Mouse (Mus musculus): ENCODE data around the gene Gpr176.

The Gpr176 gene

DNA sequence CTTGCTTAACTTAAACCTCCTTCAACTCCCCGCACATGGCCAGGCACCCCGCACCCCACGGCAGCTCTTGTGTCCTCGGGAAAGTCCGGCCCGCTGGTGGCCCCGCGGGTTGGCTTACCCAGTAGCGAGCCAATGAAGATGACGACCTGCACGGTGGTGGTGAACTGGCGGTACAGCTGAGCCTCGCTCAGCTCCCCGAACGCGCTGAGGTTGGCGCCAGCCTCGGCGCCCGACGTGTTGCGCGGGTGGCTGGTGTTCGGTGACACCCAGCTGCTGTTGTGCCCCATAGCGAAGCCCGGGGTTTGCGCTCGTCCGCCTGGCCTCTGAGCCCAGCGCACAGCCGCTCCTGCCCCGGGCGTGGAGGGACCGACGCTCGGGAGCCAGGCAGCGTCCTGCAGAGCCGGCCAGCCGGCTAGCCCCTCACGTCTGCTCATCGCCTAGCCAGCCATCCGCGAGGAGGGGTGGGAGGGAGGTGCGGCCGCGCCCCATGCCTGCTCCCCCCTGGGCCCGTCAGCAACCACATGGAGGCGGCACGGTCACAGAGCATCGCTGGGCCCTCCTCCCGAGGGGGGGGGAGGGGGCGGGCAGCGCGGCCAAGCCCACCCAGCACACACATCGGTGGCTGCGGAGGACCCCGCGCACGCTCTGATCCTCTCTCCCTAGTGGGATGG lies at the start of gene Gpr176:
TSS of gene Gpr176 (minus strand) at position 519 of the 671 bp plus-strand sequence.
- DNase-seq (ENCODE audit: low spot score) = peak; percentile 29

DNA sequence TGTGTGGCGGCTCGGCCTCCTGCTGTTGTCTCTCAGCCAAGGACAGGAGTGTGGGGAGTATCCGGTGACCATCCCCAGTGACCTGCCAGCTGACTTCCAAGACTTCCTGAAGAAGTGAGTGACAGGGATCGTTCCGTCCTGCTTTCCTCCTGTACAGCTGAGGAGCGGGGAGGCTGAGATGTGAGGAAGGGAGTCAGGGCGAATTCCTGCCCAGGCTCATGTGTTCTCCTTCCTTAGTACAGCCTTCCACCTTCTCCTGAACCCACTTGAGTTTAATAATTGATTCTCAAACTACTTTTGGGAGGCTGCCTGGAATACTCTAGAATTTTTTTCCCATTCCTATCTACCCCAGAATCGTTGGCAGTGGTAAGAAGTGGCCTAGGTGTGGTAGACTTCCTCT lies 49.2 kb upstream of the Gpr176 start:
- no peak for DNase-seq (ENCODE audit: low spot score)

DNA sequence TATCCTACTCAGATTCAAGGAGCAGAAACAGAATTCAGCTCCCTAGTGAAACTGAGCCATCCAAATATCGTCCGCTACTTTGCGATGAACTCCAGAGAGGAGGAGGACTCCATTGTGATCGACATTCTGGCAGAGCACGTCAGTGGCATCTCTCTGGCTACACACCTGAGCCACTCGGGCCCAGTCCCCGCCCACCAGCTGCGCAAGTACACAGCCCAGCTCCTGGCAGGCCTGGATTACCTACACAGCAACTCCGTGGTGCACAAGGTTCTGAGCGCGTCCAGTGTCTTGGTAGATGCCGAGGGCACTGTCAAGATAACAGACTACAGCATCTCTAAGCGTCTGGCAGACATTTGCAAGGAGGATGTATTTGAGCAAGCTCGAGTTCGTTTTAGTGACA lies 48.7 kb upstream of the Gpr176 start:
- no peak for DNase-seq (ENCODE audit: low spot score)

DNA sequence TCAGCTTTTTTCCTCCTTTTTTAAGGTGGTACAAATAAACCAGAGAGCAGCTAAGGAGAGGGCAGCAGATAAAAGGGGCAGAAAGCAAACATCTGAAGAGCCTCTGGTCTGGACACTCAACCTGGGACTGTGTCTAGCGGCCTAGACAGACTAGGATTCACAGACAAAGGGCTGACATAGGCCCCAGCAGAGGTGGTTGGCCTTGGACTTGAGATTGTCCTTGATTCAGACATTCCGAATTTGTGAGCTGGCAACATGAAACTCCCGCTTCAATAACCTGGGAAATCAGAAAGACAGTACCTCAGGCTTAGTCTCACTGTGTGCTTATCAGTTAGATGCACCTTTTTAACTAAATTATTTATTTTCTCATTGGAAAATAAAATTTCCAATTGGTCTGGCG lies 44.9 kb upstream of the Gpr176 start:
- no peak for DNase-seq (ENCODE audit: low spot score)

DNA sequence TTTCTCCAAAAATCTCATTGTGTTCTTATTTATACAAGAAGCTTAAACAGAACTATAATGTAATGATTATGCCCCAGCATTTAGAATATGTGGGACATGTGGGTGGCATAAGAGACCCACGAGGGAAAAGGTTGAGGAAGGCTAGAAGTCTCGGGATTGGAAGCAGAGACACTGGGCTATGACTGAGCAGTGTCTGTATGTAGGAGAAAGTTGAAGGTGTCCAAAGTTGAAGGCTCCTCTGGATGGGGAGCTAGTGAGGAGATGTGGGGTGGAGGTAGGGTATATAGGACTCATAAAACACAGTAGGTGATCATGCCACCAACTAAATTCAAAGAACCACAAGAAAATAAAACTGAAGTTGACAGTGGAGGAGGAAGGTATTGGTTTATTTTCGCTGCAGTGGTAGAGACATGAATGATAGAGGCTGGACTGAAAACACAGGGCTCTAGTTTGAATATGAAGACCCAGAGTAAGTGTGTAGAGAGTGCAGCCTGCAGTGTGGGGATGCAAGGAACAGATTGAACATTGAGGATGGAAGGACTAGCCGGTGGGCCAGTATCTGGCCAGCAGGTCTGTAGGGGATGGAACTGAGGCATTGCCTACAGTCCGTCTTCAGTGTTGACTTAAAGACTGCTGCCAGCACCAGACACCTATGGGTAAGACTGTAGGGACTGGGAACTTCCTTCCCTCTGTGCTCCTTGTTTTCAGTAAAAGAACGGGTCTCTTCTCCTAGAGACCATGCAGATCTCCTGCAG lies 42.6 kb upstream of the Gpr176 start:
- no peak for DNase-seq (ENCODE audit: low spot score)

DNA sequence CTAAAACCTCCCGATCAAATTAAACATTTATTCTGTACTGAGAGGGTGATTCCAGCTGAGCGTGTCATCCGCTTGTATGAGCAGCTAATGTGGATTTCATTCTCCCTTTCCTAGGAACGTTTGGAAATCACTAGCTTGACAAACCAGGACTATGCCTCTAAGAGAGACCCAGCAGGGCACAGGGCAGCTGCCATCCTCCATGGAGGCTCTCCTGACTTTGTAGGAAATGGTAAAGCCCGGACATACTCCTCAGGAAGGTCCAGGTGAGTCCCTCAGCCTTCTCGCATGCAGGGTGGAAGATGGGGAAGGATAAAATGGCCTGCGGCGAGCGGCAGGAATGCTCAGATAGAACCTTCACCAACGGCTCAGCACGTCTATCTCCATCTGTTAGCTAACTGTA lies 39.6 kb upstream of the Gpr176 start:
- no peak for DNase-seq (ENCODE audit: low spot score)

DNA sequence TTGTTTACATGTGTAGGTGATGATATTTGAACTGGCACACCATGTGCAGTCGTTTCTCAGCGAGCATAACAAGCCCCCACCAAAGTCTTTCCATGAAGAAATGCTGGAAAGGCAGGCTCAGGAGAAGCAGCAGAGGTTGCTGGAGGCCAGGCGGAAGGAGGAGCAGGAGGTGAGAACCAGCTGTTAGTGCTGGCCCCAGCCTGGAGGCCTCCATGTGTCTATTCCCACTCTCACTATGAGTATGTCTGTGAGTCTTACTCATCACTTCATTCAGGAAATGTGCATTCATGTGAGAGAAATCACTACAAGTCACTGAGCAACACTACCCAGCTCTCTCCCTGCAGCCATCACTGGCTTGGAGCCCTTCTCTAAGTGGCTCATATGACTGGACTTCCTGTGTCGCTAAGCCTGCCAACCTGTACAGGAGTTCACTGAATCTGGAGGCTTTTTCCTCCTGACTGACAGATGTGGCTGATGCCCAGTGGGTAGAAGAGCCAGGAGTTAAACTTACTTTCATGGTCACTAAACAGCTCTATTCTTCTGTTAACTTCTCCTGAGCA lies 35.2 kb upstream of the Gpr176 start:
- DNase-seq (ENCODE audit: low spot score) = no peak

DNA sequence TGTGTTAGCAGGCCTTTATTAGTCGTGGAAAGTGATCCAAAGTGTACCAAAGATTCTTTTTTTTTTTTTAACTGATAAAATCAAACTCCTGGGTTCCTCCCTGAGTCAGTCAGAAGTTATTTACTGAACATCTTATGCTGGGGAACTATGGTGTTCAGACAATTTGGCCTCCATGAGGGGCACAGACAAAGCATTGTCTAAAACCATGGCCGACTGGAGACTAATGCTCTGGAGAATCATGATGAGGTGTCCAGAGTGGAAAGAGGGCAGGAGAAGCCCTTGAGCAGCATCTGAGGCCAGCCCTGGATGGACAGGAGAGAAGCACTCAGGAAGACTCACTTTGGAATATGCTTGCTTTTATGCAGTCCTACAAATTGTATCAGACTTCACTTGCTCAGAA lies 33.6 kb upstream of the Gpr176 start:
- DNase-seq (ENCODE audit: low spot score) = no peak

DNA sequence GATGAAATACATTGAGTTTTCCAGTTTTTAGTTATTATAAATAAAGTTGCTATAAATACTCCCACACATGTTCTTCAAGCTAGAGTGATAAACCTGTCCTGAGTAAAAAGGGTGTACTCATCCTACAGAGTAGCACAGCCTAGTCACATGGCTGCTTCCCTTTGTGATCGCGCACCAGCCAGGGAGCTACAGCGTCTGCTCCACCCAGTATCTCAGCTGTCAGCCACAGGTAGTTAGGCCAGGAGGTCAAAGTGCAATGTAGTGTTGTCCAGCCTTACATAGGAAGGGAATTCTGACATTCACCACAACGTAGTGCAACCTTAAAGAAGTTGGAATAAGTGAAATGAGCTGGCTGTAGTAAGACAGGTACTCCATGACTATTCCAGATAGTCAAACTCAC lies 32.3 kb upstream of the Gpr176 start:
- no peak for DNase-seq (ENCODE audit: low spot score)

DNA sequence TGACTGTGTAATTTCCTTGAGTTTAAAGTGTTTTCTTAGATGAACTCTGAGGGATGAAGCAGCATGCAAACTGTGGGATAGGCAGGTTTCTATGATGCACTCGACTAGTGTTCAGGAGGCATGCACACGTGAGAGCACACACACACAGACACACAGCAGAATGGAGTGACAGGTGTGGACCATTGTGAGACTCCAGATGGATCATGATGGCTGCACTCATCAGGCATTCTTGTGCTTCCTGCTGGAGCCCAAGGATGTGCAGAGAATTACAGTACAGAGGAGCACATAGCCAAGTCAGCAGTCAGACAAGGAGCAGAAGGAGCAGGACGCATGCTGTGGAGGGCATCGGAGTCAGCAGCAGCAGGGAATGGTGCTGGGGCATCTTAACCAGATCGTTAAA lies 31.1 kb upstream of the Gpr176 start:
- DNase-seq (ENCODE audit: low spot score) = no peak

DNA sequence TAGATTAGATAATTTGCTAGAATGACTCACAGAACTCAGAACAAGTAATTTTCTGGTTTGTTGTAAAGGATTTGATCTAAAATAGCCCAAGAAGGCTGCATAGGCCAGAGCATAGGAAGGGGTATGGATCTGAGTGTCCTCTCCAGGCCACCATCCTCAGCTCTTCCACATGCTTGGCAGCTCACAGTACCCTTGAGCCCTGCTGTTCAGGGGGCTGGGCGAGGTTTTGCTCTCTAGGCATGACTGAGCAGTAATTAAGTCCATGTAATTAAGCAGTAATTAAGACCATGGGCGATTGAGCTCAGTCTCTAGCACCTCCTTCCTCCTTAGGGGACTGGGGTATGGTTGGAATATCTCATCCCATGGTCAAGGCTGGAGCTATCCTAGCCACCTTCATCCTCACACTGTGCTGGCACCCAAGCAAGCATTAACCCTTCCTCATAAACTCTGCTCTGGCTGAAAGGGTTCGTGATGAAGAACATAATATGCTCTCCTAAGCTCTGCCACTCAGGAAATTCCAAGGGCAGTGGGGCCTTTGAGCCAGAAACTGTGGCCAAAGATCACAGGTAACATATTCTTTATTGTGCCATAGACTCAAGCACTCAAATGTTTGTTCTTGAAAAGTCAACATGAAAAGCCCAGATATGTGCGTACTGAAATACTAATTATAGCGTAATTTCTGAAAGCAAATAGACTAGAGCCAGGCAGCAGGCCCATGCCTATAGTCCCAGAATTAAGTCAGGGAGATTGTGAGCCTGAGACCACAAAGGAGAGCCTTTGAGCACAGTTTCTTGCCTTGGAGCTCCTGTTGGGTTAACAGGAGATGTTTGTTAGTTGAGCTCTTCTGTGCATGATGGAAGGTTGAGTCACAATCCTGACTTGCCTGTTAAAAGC lies 28.9 kb upstream of the Gpr176 start:
- no peak for DNase-seq (ENCODE audit: low spot score)

DNA sequence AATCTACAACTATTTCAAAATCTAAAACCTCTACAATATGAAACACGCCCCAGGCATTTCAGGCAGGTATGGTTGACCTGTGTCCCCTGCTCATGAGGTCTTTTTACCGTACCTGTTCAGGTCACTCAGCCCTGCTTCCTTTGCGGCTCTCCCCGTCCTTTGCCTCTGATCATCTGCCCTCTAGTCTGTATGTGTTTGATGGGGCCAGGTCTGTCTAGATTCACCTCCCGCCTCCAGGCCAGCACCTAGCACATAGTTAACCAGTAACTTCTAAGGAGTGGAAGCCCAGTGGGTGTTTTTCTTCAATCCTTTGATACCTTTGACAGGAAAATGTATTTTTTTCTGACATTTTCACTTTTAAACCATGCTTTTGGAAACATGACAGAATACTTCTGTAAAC lies 26.5 kb upstream of the Gpr176 start:
- DNase-seq (ENCODE audit: low spot score) = no peak

DNA sequence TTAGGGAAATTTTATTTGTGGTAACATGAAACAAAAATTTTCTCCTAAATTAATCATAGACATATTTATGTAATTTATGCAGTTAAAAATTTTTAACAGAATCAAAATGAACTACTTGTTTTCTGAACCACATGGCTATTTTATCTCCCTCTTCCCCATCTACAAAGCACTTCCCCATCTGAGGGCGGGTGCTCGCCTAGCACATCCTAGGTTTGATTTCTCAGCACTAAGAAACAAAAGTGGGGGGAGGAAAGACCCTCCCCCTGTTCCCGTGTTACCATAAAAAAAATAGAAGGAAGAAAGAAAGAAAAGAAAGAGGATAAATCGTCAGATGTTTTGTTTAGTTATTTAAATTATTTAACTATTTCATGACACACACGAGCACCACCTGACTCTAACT lies 18.0 kb upstream of the Gpr176 start:
- DNase-seq (ENCODE audit: low spot score) = no peak

DNA sequence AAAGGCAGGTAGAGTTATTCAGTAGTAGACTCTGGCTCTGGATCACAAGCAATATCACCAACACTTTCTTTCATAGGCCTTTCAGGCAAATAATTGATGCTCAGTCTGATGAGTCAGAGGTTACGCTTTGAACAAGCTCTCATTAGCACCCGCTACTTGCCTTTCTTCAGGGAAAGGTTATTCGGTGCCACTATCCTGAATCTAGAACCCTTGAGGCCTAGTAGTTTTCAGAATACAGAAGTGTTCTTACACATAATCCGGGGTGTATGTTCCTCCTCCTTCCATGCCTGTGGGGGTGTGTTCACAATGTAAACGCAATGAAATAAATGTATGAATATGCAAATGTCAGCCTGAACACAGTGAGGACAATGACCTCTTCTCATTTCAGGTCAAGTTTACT lies 16.9 kb upstream of the Gpr176 start:
- no peak for DNase-seq (ENCODE audit: low spot score)

DNA sequence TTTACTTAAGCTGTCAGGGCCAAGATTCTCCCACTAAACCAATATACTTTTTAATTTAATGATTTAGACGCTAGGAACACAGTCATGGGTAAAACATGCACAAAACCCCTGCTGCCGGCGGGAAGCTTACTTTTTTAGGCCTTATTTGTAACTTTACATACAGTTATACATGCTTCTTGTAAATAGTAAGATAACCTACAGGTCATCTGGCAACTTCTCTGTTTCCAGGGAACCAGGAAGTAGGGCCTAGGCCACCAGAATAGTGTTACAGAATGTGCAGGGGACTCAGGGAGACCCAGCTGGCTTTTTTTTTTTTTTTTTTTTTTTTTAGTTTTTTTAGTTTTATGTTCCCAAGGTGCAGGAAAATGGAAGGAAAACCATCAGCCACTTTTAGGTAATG lies 16.4 kb upstream of the Gpr176 start:
- DNase-seq (ENCODE audit: low spot score) = no peak

DNA sequence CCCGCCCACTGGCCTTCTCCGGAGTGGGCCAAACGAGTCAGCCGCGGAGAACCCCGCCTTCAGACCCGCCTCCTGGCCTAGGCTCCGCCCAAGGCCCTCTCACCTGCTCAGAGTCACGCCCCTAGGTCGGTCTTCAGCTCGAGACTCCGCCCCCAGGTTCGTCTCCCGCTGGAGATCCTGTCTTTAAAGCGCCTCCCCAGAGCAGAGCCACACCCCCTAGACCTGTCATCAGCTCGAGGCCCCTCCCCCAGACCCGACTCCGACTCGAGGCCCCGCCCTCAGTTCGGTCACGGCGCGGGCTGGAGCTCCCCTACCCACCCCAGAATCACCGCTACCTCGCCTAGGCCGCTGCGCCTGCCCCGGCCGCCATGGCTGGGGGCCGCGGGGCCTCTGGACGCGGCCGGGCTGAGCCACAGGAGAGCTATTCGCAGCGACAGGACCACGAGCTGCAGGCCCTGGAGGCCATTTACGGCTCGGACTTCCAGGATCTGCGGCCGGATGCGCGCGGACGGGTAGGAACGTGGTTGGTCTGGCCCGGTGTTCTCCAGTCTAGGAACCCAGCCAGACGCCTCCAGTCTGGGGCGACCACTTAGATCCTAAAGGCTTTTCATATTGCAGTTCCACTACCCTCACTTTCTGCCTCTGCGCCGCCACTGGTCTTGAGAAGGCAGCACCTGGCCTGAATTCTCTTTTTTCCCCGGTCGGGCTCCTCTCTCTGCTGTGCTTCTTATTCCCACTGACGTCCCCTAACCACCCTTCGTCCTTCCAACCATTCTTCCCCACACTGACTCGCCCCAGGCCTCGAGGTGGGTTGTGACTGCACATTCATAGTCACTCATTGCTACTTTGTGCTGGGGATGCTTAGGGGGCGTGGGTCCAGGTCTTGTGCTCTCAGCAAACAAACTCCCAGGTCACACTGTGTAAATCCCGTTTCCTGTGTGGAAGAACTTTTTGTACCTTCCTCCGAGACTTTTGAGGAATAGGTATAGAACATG lies 15.4 kb upstream of the Gpr176 start, which contains the start of gene Eif2ak4:
TSS of gene Eif2ak4 (plus strand) at position 278 of the 995 bp plus-strand sequence.
- peak; percentile 100 for DNase-seq (ENCODE audit: low spot score)

DNA sequence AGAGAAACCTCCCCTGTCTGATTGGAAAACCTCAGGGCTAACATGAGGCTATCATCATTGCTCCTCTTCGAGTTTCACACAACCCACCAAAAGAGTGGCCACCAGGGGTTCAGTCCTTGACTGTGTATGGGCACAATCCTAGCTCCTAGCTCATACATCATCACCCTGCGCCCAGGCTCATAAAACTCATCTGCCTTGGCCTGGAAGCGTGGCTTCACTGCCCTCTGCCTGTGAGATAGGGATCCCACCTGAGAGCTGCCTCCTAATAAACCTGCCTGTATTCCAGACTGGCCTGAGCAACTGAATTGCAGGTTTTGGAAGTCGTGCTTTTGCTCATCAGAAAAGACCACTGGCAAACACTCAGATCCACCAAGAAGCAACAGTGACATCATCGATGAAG lies 10.2 kb upstream of the Gpr176 start:
- no peak for DNase-seq (ENCODE audit: low spot score)

DNA sequence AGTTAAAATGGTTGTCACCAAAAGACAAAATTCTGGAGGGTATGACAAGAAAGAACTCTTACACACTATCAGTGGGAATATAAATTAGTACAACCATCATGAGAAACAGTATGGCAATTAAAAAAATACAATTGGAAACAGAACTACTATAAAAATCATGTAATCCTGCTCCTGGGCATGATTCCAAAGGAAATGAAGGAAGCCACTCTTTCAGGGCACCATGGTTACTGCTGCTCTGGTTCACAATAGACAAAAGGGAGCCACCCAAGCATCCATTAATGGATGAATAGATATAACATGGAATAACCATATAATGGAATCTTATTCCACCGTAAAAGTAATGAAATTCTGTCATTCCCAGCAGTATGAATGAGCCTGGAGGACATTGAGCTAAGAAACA lies 6.5 kb upstream of the Gpr176 start:
- no peak for DNase-seq (ENCODE audit: low spot score)

DNA sequence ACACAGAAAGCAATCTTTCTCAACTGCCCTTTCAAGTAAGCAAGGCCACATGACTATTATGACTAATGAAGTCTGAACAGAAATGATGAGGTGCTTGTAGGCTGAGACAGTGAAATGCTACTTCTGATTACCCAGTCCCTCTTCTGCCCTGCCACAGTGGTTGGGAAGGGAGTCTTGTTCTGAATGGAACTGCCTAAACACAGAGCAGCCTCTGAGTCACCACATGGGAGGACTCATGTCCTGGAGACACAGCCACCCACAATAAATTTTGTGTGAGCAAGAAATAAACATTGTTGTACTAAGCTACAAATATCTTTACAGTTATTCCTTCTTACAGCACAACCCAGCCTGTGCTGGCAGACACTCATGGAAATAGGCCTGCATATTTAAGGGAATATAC lies 2.7 kb upstream of the Gpr176 start:
- no peak for DNase-seq (ENCODE audit: low spot score)

DNA sequence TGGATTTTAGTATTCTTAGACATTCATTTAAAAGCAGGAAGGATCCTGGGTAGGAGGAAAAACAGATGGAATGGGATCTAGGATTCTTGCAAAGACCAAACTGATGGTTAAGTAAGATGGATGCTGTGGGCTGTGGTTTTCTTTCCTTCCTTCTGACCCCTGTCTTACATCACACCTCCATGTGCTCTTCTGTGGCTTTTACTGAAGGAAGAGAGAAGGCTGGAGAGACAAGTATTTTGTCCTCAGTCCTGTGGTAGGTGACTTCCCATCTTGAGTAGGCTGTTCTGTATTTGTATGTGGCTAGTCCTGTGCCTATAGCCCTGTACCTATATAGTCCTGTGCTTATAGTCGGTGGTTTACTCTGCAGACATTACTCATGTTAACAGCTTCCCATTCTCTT lies 2.3 kb upstream of the Gpr176 start:
- no peak for DNase-seq (ENCODE audit: low spot score)

DNA sequence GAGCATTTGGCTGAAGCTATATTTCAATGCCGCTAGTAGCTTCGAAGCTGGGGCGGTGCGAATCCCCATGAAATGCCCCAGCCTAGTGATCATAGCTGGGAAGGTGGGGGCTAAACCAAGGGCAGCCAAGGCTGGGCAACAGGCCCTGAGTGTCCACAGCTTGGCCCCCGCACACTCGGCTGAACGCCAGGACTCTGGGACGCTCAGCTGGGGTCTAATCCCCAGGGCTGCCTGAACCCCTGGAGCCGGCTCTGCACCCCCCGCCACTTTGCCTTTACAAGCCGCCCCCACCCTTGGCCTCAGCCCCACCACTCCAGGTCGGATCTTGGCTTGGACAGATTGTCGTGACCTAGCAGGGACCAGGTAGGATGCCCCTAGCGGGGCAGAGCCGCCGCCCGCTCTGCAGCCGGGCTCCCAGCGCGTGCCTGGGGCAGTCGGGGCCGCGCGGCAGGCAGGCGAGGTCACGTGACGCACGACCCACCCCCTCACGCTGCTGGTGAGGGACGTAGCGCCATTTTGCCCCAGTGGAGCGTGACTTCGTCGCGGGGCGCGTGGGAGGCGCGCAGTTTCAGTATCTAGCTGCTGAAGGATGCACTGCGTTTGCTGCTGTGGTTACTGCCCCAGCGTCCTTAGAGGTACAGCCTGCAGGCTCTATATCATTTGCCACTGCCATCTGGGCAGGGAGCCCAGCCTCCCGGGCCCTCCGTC lies 507 bp upstream of the Gpr176 start:
- peak; percentile 87 for DNase-seq (ENCODE audit: low spot score)

All from testis, postnatal 14 days (tissue).